In the genomic region with DNA sequence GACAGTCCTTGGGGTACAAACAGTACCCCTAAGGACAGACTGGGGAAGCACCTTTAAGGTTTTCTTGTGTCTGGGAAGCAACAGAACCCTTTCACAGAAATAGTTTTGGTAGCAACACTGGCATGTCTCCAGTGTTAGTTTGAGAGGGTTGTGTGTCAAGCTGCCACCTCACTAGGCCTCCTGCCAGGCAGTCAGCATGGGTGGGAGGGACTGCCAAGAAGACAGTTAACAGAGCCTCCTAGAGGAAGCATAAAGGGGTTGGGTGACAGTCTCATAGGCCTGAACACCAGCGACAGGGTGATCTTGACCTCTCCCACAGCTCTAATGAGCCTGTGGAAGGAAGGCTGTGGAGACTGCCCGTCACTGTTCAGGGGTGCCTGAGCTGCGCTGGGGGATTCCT, we compare ENCODE assay signal across 8 mouse cellular contexts.
DNase-seq lines count a peak whose midpoint lies in the region; ATAC-seq and TF ChIP-seq lines count a peak whose summit lies in the region.

No protein-coding gene starts in this region.

- WGBS in liver, embryonic 11.5 days: 70% methylated on average over 3 of the region's 3 CpGs

- no peak for DNase-seq in cerebellum, postnatal 4 days (ENCODE audit: low spot score in 2 of 2)
- DNase-seq in MN1 (ENCODE audit: low spot score): peak; percentile 63
- peak; percentile 82 for DNase-seq in gastrocnemius, adult 2 months
- peak; percentile 36 to 44 for DNase-seq in layer of hippocampus, adult 8-10 months (ENCODE audit: low spot score in 2 of 2)
- DNase-seq in spleen, postnatal 14 days (ENCODE audit: low spot score in 2 of 2): no peak
- DNase-seq in retina, postnatal 1 day: no peak
- DNase-seq in liver, embryonic 11.5 days (ENCODE audit: low spot score): no peak

- H3K36me3 ChIP-seq in liver, embryonic 11.5 days (ENCODE audit: control insufficient read depth, insufficient read depth, low read length): no peaks in the 10 kb centered on the region

- no peak overlapping the region for H3K4me3 ChIP-seq in gastrocnemius, adult 2 months
- no peak overlapping the region for H3K4me3 ChIP-seq in liver, embryonic 11.5 days (ENCODE audit: low read depth, low read length)

- no peak overlapping the region for H3K4me2 ChIP-seq in liver, embryonic 11.5 days

- no peaks in the 10 kb centered on the region for H3K27me3 ChIP-seq in liver, embryonic 11.5 days (replicated peaks; ENCODE audit: control insufficient read depth, insufficient read depth, low read length)

- no peak for TF ChIP-seq CTCF in gastrocnemius, adult 2 months (IDR thresholded peaks at IDR 0.05)

- intact Hi-C loops in gastrocnemius, adult 2 months (cut with DNase I): no loop called here

- H3K9me3 ChIP-seq in liver, embryonic 11.5 days (ENCODE audit: control insufficient read depth, low read length): no peaks in the 10 kb centered on the region

- H3K9ac ChIP-seq in liver, embryonic 11.5 days (ENCODE audit: low read depth, low read length): no peak overlapping the region

- H3K4me1 ChIP-seq in liver, embryonic 11.5 days (replicated peaks; ENCODE audit: control insufficient read depth, insufficient read depth, low read length): no peaks in the 10 kb centered on the region

- H3K27ac ChIP-seq in gastrocnemius, adult 2 months: peak overlapping the region; percentile 49
- no peak overlapping the region for H3K27ac ChIP-seq in liver, embryonic 11.5 days (ENCODE audit: low read depth, low read length)

- ATAC-seq in cerebellum, adult (ENCODE audit: insufficient number of reproducible peaks, low FRiP score, low TSS enrichment): peak; percentile 91
- no peak for ATAC-seq in liver, embryonic 11.5 days (replicated peaks; ENCODE audit: low FRiP score)

Comparison
In these comparisons a context has a peak if more than half of its experiments do, and no peak if none do; other contexts are left out.
1. DNase-seq: peak in MN1 (single experiment), gastrocnemius, adult 2 months (single experiment) and layer of hippocampus, adult 8-10 months (2 of 2); none in cerebellum, postnatal 4 days (0 of 2), spleen, postnatal 14 days (0 of 2), retina, postnatal 1 day (single experiment) and liver, embryonic 11.5 days (single experiment).